Mouse (Mus musculus) liver, adult 2 months (tissue): Measurements from ENCODE around the gene Olfr984.

ENCODE experiments used
- CTCF ChIP-seq: fragments of 200-500 bp; IDR thresholded peaks from 2 replicates; pipeline ENCODE4 v1.5.1; 2011; ENCODE audit warnings: low read depth, low read length, control low read depth
- POLR2A ChIP-seq: fragments of 200-500 bp; IDR thresholded peaks from 2 replicates; pipeline ENCODE4 v1.6.1; 2011; ENCODE audit warnings: low read length, control low read depth; ENCODE audit not compliant: insufficient read depth; ENCODE audit errors: extremely low read depth

GRCm38 (mm10) chr9:40094769-40095168 is 19.2 kb downstream of the Olfr984 start:
- TF ChIP-seq CTCF (no peak), POLR2A (no peak)
